Mouse (Mus musculus) embryonic facial prominence, embryonic 13.5 days (tissue): Measurements from ENCODE around the gene Olfr1366. TPM values are rescaled to one million over a fixed set of nuclear protein-coding genes. Genes with fewer than 3 reads are reported as not detected.

ENCODE experiments used
- ATAC-seq: fragments of 200-750 bp; cut with Nextera tagmentation; 2 replicates; pipeline ENCODE4 v1.8.0; 2017; ENCODE audit warnings: low read depth; ENCODE audit not compliant: insufficient number of reproducible peaks, insufficient read depth, low FRiP score, low TSS enrichment
- H3K27ac ChIP-seq: fragments of 300-500 bp; sonication (generic); 2 replicates; pipeline ENCODE4 v1.5.1; 2015; ENCODE audit warnings: moderate library complexity, mild to moderate bottlenecking, inconsistent platforms
- H3K27me3 ChIP-seq: fragments of 300-500 bp; sonication (generic); 2 replicates; pipeline ENCODE4 v1.6.1; 2015; ENCODE audit warnings: mild to moderate bottlenecking, inconsistent platforms
- H3K36me3 ChIP-seq: fragments of 300-500 bp; sonication (generic); 2 replicates; pipeline ENCODE4 v1.6.1; 2015; ENCODE audit warnings: mild to moderate bottlenecking, inconsistent platforms
- H3K4me1 ChIP-seq: fragments of 300-500 bp; sonication (generic); 2 replicates; pipeline ENCODE4 v1.6.1; 2015; ENCODE audit warnings: inconsistent platforms
- H3K4me2 ChIP-seq: fragments of 300-500 bp; sonication (generic); 2 replicates; pipeline ENCODE4 v1.6.1; 2015; ENCODE audit warnings: moderate library complexity, mild to moderate bottlenecking, inconsistent platforms
- H3K4me3 ChIP-seq: fragments of 300-500 bp; sonication (generic); 2 replicates; pipeline ENCODE4 v1.5.1; 2015; ENCODE audit warnings: mild to moderate bottlenecking, inconsistent platforms
- H3K9ac ChIP-seq: fragments of 300-500 bp; sonication (generic); 2 replicates; pipeline ENCODE4 v1.6.1; 2015; ENCODE audit warnings: mild to moderate bottlenecking, inconsistent platforms
- H3K9me3 ChIP-seq: fragments of 300-500 bp; sonication (generic); 2 replicates; pipeline ENCODE4 v1.6.1; 2016; ENCODE audit warnings: inconsistent platforms
- WGBS: fragments of 180-500 bp; shearing (Covaris S2); methylation state at CpG from one replicate; pipeline ENCODE4 v1.1.7; 2015; ENCODE audit warnings: mixed read lengths; 5-methylcytosine and 5-hydroxymethylcytosine counted together
- polyA plus RNA-seq: library from polyadenylated mRNA; unstranded; fragments of >200 nt; fragmentation: Nextera tagmentation; extraction: Ambion mirVana; gene quantifications from 2 replicates; pipeline ENCODE4 v1.2.1, GENCODE M21; 2015

Gene Olfr1366
- polyA plus RNA-seq, 1 experiment from 2014 or later, result 0.17 TPM

DNA sequence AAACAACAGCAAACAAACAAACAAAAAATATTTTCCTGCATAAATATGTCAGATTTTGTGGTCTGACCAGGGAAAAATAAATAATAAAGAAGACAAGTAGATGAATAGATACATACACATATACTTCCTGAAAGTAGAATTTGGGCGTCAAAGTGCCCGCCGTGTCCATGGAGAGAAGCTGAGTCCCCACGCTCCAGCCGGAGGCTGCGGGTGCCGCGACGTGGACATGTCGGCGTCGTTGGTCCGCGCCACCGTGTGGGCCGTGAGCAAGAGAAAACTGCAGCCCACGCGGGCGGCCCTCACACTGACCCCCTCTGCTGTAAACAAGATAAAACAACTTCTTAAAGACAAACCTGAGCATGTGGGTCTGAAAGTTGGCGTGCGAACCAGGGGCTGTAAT, 47.5 kb downstream of the Olfr1366 start, which contains the start of gene AK157302:
Gene AK157302, plus strand, starts transcription at position 144 of the 400 bp plus-strand sequence.
- Histone ChIP-seq H3K4me2 (no peak within 1 kb of the TSS), H3K9me3 (no peaks in the 10 kb centered on the region), H3K9ac (no peak within 1 kb of the TSS), H3K27ac (no peak within 1 kb of the TSS), H3K27me3 (no peaks in the 10 kb centered on the region), H3K4me3 (no peak within 1 kb of the TSS), H3K4me1 (no peaks in the 10 kb centered on the region), H3K36me3 (no peaks in the 10 kb centered on the region)
- WGBS, result 94% methylated on average over 21 of the region's 21 CpGs
- ATAC-seq, result no peak

DNA sequence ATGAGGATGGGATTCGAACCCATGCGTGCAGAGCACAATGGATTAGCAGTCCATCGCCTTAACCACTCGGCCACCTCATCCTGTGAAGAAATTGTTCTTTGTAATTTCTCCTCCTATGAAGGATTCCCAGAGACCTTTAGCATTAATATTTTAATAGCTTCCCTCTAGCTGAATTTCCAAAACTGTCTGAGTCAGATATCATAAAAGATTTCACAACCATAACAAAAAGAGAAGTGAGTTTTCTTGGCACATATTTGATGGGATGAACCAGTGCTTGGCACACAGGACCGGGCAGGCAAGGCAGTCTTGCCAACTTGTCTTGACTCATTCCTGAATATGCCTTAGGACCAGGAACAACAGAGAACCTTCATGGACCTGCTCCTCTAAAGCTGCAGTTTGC, 49.8 kb downstream of the Olfr1366 start:
- Histone ChIP-seq H3K4me2 (no peak overlapping the region), H3K9me3 (no peaks in the 10 kb centered on the region), H3K27me3 (no peaks in the 10 kb centered on the region), H3K4me3 (no peak overlapping the region), H3K36me3 (no peaks in the 10 kb centered on the region), H3K4me1 (no peaks in the 10 kb centered on the region), H3K27ac (no peak overlapping the region), H3K9ac (no peak overlapping the region)
- 86% methylated on average over 5 of the region's 5 CpGs for WGBS
- no peak for ATAC-seq

DNA sequence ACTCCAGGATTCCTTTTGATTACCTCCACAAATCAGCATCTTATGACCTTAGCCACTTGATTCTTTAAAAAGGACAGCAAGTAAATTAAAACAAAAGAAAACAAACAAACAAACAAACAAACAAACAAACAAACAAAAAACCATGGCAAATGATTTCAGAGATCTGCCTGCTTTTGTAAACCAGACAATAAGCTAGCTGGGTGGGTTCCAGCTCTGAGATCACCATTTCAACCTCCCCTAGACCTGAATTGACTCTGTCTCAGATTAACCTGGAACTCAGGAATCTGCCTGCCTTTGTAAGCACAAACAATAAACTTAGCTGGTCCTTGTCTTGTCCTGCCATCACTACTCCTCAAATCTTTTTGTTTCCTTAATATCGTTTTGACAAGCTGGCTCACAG, 55.7 kb downstream of the Olfr1366 start:
- Histone ChIP-seq H3K9ac (no peak overlapping the region), H3K36me3 (peaks cover 19% of the 10 kb centered on the region), H3K27me3 (no peaks in the 10 kb centered on the region), H3K4me3 (no peak overlapping the region), H3K4me2 (no peak overlapping the region), H3K9me3 (no peaks in the 10 kb centered on the region), H3K27ac (no peak overlapping the region), H3K4me1 (no peaks in the 10 kb centered on the region)
- WGBS, result 83% methylated on average over 1 of the region's 1 CpGs
- no peak for ATAC-seq

Other genes with a start within 250 kb of the Olfr1366 start
- gene Gpx6, start 230.7 kb downstream of the Olfr1366 start, polyA plus RNA-seq, result 0.38 and 0.39 TPM in 2 replicates
- not detected in 2 replicates for gene Olfr1367, start 195.9 kb downstream of the Olfr1366 start, polyA plus RNA-seq
- gene Zscan12, start 180.0 kb downstream of the Olfr1366 start, polyA plus RNA-seq, result 12.8 and 13.6 TPM in 2 replicates
- 103 and 108 TPM in 2 replicates for gene Zkscan3, start 140.1 kb downstream of the Olfr1366 start, polyA plus RNA-seq
- 3.2 and 4.6 TPM in 2 replicates for gene Pgbd1, start 101.8 kb downstream of the Olfr1366 start, polyA plus RNA-seq
- 36.7 and 40.2 TPM in 2 replicates for gene Zscan26, start 89.1 kb downstream of the Olfr1366 start, polyA plus RNA-seq
- gene Nkapl, start 74.3 kb downstream of the Olfr1366 start, polyA plus RNA-seq, result 2.8 and 3.5 TPM in 2 replicates
- gene Zkscan4, start 63.9 kb downstream of the Olfr1366 start, polyA plus RNA-seq, result 4.6 and 5.0 TPM in 2 replicates
- gene Gm10065, start 63.4 kb downstream of the Olfr1366 start, polyA plus RNA-seq, result not detected in 2 replicates
- gene AK157302, start 47.6 kb downstream of the Olfr1366 start, polyA plus RNA-seq, result 0.53 and 1.0 TPM in 2 replicates
- 5.3 and 15.9 TPM in 2 replicates for gene Gm11273, start 41.4 kb downstream of the Olfr1366 start, polyA plus RNA-seq
- 5.2 and 7.5 TPM in 2 replicates for gene Zkscan8, start 11.7 kb downstream of the Olfr1366 start, polyA plus RNA-seq
- gene Olfr1535, start 17.1 kb upstream of the Olfr1366 start, polyA plus RNA-seq, result 0.08 TPM in 1 of 2 replicates, not detected in the other
- not detected in 2 replicates for gene Olfr1364, start 39.0 kb upstream of the Olfr1366 start, polyA plus RNA-seq
- not detected in 2 replicates for gene Olfr1362, start 71.2 kb upstream of the Olfr1366 start, polyA plus RNA-seq
- gene Olfr11, start 99.7 kb upstream of the Olfr1366 start, polyA plus RNA-seq, result 0.28 TPM in 1 of 2 replicates, not detected in the other
- gene Olfr1361, start 120.6 kb upstream of the Olfr1366 start, polyA plus RNA-seq, result 0.10 TPM in 1 of 2 replicates, not detected in the other
- not detected in 2 replicates for gene Olfr1360, start 134.6 kb upstream of the Olfr1366 start, polyA plus RNA-seq
- gene Olfr1359, start 155.3 kb upstream of the Olfr1366 start, polyA plus RNA-seq, result not detected in 2 replicates
- gene Hist1h2bl, start 173.3 kb upstream of the Olfr1366 start, polyA plus RNA-seq, result 2.1 and 5.2 TPM in 2 replicates
- 48.1 and 52.2 TPM in 2 replicates for gene Hist1h2ai, start 173.6 kb upstream of the Olfr1366 start, polyA plus RNA-seq
- gene Hist1h3h, start 174.9 kb upstream of the Olfr1366 start, polyA plus RNA-seq, result 10.0 and 21.3 TPM in 2 replicates
- 4.2 and 7.3 TPM in 2 replicates for gene Hist1h2bm, start 179.2 kb upstream of the Olfr1366 start, polyA plus RNA-seq
- gene Hist1h4j, start 192.3 kb upstream of the Olfr1366 start, polyA plus RNA-seq, result 1.0 and 2.2 TPM in 2 replicates
- gene Hist1h4k, start 207.7 kb upstream of the Olfr1366 start, polyA plus RNA-seq, result 3.0 and 6.7 TPM in 2 replicates
- 33.2 and 47.8 TPM in 2 replicates for gene Hist1h2ak, start 211.0 kb upstream of the Olfr1366 start, polyA plus RNA-seq
- gene Hist1h2bn, start 211.3 kb upstream of the Olfr1366 start, polyA plus RNA-seq, result 6.2 and 6.6 TPM in 2 replicates
- 30.2 and 32.9 TPM in 2 replicates for gene Hist1h1b, start 237.8 kb upstream of the Olfr1366 start, polyA plus RNA-seq
- 128 and 155 TPM in 2 replicates for gene Hist1h3i, start 240.6 kb upstream of the Olfr1366 start, polyA plus RNA-seq
- 10.9 and 15.4 TPM in 2 replicates for gene Hist1h2an, start 244.4 kb upstream of the Olfr1366 start, polyA plus RNA-seq
- 0.72 and 1.7 TPM in 2 replicates for gene Hist1h2bp, start 244.7 kb upstream of the Olfr1366 start, polyA plus RNA-seq